In genomic region chr2:76400178-76400577, GRCm38 (mm10) we compare ENCODE assay signal across 28 mouse cellular contexts. TPM values are rescaled to one million over a fixed set of nuclear protein-coding genes. Genes with fewer than 3 reads are reported as not detected.
DNase-seq lines count a peak whose midpoint lies in the region; ATAC-seq lines count a peak whose summit lies in the region.
"Had no signal": no experiment of that assay in that cellular context is flagged by ENCODE, and none has a peak within 500 bp of the region (broad histone marks: within the 10 kb centered on the region; RNA-seq: fewer than 3 reads in every experiment).

No protein-coding gene starts in this region.

- peaks cover 16% of the 10 kb centered on the region for H3K27me3 ChIP-seq in heart, embryonic 10.5 days (ENCODE audit: insufficient read depth, poor library complexity, severe bottlenecking)
- H3K27me3 ChIP-seq in kidney, embryonic 16.5 days (ENCODE audit: insufficient read depth, low read length): peaks cover 15% of the 10 kb centered on the region
- H3K27me3 ChIP-seq: forebrain, embryonic 15.5 days had no signal

- H3K27ac ChIP-seq in heart, embryonic 10.5 days: no peak overlapping the region
- no peak overlapping the region for H3K27ac ChIP-seq in kidney, embryonic 16.5 days (ENCODE audit: low read length)
- H3K27ac ChIP-seq: embryonic facial prominence, embryonic 10.5 days; embryonic facial prominence, embryonic 12.5 days; forebrain, embryonic 13.5 days; forebrain, embryonic 15.5 days had no signal

- intact Hi-C loops in left cerebral cortex, postnatal 10 days (cut with DNase I): no loop called here

- peak; percentile 14 for DNase-seq in heart, embryonic 10.5 days (ENCODE audit: low spot score)
- no peak for DNase-seq in heart, adult 11 months
- peak; percentile 76 for DNase-seq in R1 (ENCODE audit: low read depth, low spot score)
- DNase-seq in left cerebral cortex, postnatal 10 days (ENCODE audit: extremely low spot score in 1 of 2, low spot score in 2 of 2): no peak
- DNase-seq: adrenal gland, adult 8-10 months; adrenal gland, postnatal 14 days; adrenal gland, postnatal 36 days; B cell, adult 2 months; cerebellum, adult 11-12 months; cerebellum, adult 2 months; cerebellum, adult 9-10 months; cerebellum, postnatal 10 days; cerebellum, postnatal 25 days; forebrain, postnatal 0 days had no signal

- no peak overlapping the region for H3K4me2 ChIP-seq in kidney, embryonic 16.5 days (replicated peaks; ENCODE audit: low read depth, low read length)
- H3K4me2 ChIP-seq: embryonic facial prominence, embryonic 12.5 days; forebrain, embryonic 13.5 days; forebrain, embryonic 15.5 days had no signal

- H3K4me1 ChIP-seq in heart, embryonic 10.5 days: peaks cover under 1% of the 10 kb centered on the region; the same call in 1 of the 2 replicates
- H3K4me1 ChIP-seq in kidney, embryonic 16.5 days (ENCODE audit: insufficient read depth, low read length): no peaks in the 10 kb centered on the region
- H3K4me1 ChIP-seq: embryonic facial prominence, embryonic 12.5 days had no signal

- no peaks in the 10 kb centered on the region for H3K9me3 ChIP-seq in heart, embryonic 10.5 days
- no peaks in the 10 kb centered on the region for H3K9me3 ChIP-seq in kidney, embryonic 16.5 days (ENCODE audit: low read length)
- H3K9me3 ChIP-seq: embryonic facial prominence, embryonic 10.5 days; embryonic facial prominence, embryonic 12.5 days; forebrain, embryonic 13.5 days; forebrain, embryonic 15.5 days; G1E had no signal

- H3K36me3 ChIP-seq in heart, embryonic 10.5 days: no peaks in the 10 kb centered on the region
- no peaks in the 10 kb centered on the region for H3K36me3 ChIP-seq in kidney, embryonic 16.5 days (ENCODE audit: insufficient read depth, low read length)
- H3K36me3 ChIP-seq: embryonic facial prominence, embryonic 10.5 days; embryonic facial prominence, embryonic 12.5 days; forebrain, embryonic 15.5 days; G1E had no signal

- no peak for ATAC-seq in kidney, embryonic 16.5 days (ENCODE audit: low FRiP score, low TSS enrichment)
- ATAC-seq: activated CD4-positive, CD25-positive, alpha-beta regulatory T cell, adult 4 months; CD4-positive, CD25-positive, alpha-beta regulatory T cell, adult 4 months; forebrain, embryonic 13.5 days; forebrain, embryonic 15.5 days; forebrain, postnatal 0 days; Patski had no signal

- no peak overlapping the region for H3K4me3 ChIP-seq in heart, embryonic 10.5 days
- H3K4me3 ChIP-seq in kidney, embryonic 16.5 days (ENCODE audit: low read length): no peak overlapping the region
- H3K4me3 ChIP-seq: embryonic facial prominence, embryonic 10.5 days; embryonic facial prominence, embryonic 12.5 days; forebrain, embryonic 13.5 days; forebrain, embryonic 15.5 days had no signal

- H3K9ac ChIP-seq in kidney, embryonic 16.5 days (replicated peaks; ENCODE audit: low read length): no peak overlapping the region
- H3K9ac ChIP-seq: embryonic facial prominence, embryonic 12.5 days; forebrain, embryonic 13.5 days; forebrain, embryonic 15.5 days; forebrain, postnatal 0 days had no signal

RNA-seq across cellular contexts. Expression of gene Osbpl6, which starts 6.1 kb away (rescaled TPM):
- polyA plus RNA-seq in heart, embryonic 10.5 days (2016; fragmentation: Nextera tagmentation; extraction: Ambion mirVana): 6.5 and 9.6 TPM in 2 replicates
- 17.8 and 18.4 TPM in 2 replicates for polyA plus RNA-seq in kidney, embryonic 16.5 days (2015; fragmentation: Nextera tagmentation; extraction: Ambion mirVana)
- 10 to 100 TPM; 43.7 to 46.3 TPM for total RNA-seq in left cerebral cortex, postnatal 10 days (2021)
- polyA plus RNA-seq: activated CD4-positive, CD25-positive, alpha-beta regulatory T cell, adult 4 months; G1E had no signal

RNA-seq across cellular contexts. Expression of gene Rbm45, which starts 30.4 kb away (rescaled TPM):
- polyA plus RNA-seq in heart, embryonic 10.5 days (2016; fragmentation: Nextera tagmentation; extraction: Ambion mirVana): 4.7 and 11.3 TPM in 2 replicates
- 14.5 and 16.9 TPM in 2 replicates for polyA plus RNA-seq in kidney, embryonic 16.5 days (2015; fragmentation: Nextera tagmentation; extraction: Ambion mirVana)
- total RNA-seq in left cerebral cortex, postnatal 10 days (2021): 10 to 100 TPM; 41.9 to 42.0 TPM

RNA-seq across cellular contexts. Expression of gene Cyct, which starts 39.9 kb away (rescaled TPM):
- 0.21 and 0.38 TPM in 2 replicates for polyA plus RNA-seq in heart, embryonic 10.5 days (2016; fragmentation: Nextera tagmentation; extraction: Ambion mirVana)
- not detected in 2 replicates for polyA plus RNA-seq in kidney, embryonic 16.5 days (2015; fragmentation: Nextera tagmentation; extraction: Ambion mirVana)
- not detected for total RNA-seq in left cerebral cortex, postnatal 10 days (2021)
- total RNA-seq: adrenal gland, adult 18-20 months; adrenal gland, adult 8-10 months; adrenal gland, postnatal 14 days; adrenal gland, postnatal 36 days; CH12.LX; forebrain, postnatal 0 days; G1E had no signal
- polyA plus RNA-seq: activated CD4-positive, CD25-positive, alpha-beta regulatory T cell, adult 4 months; CD4-positive, CD25-positive, alpha-beta regulatory T cell, adult 4 months; cerebellum, adult 2 months; cortical plate, adult 2 months; embryonic facial prominence, embryonic 10.5 days; embryonic facial prominence, embryonic 12.5 days; embryonic facial prominence, embryonic 14.5 days; forebrain, embryonic 11.5 days; forebrain, embryonic 13.5 days; G1E; Patski had no signal

Comparison
In these comparisons a context has a peak if more than half of its experiments do, and no peak if none do; other contexts are left out.
1. DNase-seq: peak in heart, embryonic 10.5 days (single experiment) and R1 (single experiment); none in heart, adult 11 months (single experiment) and left cerebral cortex, postnatal 10 days (0 of 2).